Mouse (Mus musculus): ENCODE data around the gene Bst1.
A peak's percentile ranks its signal among the peaks of the same experiment; 100 is the strongest.

DNA sequence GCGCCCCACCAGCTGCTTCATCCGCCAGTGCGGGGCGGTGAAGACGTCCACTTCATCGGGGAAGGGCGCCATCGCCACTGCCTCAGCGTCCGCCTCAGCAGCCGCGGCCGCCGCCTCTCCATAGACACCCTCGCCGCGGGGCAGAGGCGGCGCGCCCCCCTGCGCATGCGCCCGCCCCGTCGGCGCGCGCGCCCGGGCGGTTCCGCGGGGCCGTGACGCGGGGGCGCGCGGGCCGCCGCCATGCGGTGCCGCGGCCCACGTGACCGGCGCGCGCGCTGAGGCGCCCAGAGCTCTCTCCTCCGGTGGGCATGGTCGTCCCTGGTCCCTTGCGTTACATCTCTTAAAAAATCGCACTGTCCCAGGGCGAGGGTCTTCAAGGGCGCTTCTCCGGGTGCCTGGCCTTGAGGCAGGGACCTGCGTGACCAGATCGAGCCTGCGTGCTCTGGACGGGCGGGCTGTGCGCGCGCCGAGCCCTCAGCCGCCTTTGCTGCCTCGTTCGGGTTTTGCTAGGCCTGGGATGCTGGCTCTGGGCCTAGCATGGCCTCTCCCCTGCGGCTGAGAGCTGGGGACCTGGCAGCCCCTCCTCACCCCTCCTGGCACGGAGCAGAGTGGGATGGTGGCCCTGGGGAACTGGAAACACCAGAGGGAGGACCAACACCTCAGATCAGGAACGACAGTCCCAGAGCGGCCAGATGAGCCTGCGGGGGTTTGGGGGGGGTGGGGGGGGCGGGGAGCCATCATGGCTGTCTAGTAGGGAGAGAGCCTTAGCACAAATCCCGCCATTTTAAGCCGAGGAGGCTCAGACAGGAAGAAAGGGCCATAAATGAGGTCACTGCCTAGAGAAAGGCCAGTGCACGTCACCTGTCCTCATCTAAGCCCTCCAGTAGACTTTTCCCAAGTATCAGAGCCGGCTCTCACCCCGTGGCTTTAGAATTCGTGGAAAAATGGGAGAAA lies 36.4 kb upstream of the Bst1 start:
- TF ChIP-seq CTCF (IDR thresholded peaks at IDR 0.05; ENCODE audit: control insufficient read depth, insufficient read depth, insufficient replicate concordance, low read depth, low read length) (no peak), POLR2A (IDR thresholded peaks at IDR 0.05; ENCODE audit: control insufficient read depth, low read depth, low read length) (peak; percentile 90)

All from testis, adult 2 months (tissue).